Mouse (Mus musculus) forebrain, embryonic 15.5 days (tissue): Measurements from ENCODE around the gene Cuta. TPM values are rescaled to one million over a fixed set of nuclear protein-coding genes. Genes with fewer than 3 reads are reported as not detected.
"Not testable (repeated sequence)": the region's sequence is repeated elsewhere in the genome, so short reads cannot be mapped to it uniquely, and the experiment has no call there.

Experiments
- ATAC-seq: fragments of 200-750 bp; cut with Nextera tagmentation; replicated peaks from 2 replicates; pipeline ENCODE4 v1.8.0; 2017; ENCODE audit warnings: mild to moderate bottlenecking, moderate TSS enrichment, moderate library complexity
- H3K27ac ChIP-seq: fragments of 300-500 bp; sonication (generic); replicated peaks from 2 replicates; pipeline ENCODE4 v1.5.1; 2015; ENCODE audit warnings: mild to moderate bottlenecking, inconsistent platforms
- H3K27me3 ChIP-seq: fragments of 300-500 bp; sonication (generic); 2 replicates; pipeline ENCODE4 v1.6.1; 2015; ENCODE audit warnings: inconsistent platforms
- H3K36me3 ChIP-seq: fragments of 300-500 bp; sonication (generic); 2 replicates; pipeline ENCODE4 v1.6.1; 2015; ENCODE audit warnings: mild to moderate bottlenecking, inconsistent platforms
- H3K4me1 ChIP-seq: fragments of 300-500 bp; sonication (generic); 2 replicates; pipeline ENCODE4 v1.6.1; 2015; ENCODE audit warnings: inconsistent platforms
- H3K4me2 ChIP-seq: fragments of 300-500 bp; sonication (generic); replicated peaks from 2 replicates; pipeline ENCODE4 v1.6.1; 2015; ENCODE audit warnings: mild to moderate bottlenecking, inconsistent platforms
- H3K4me3 ChIP-seq: fragments of 300-500 bp; sonication (generic); 2 replicates; pipeline ENCODE4 v1.5.1; 2015; ENCODE audit warnings: mild to moderate bottlenecking, inconsistent platforms
- H3K9ac ChIP-seq: fragments of 300-500 bp; sonication (generic); replicated peaks from 2 replicates; pipeline ENCODE4 v1.6.1; 2015; ENCODE audit warnings: mild to moderate bottlenecking, inconsistent platforms
- H3K9me3 ChIP-seq: fragments of 300-500 bp; sonication (generic); 2 replicates; pipeline ENCODE4 v1.6.1; 2016; ENCODE audit warnings: inconsistent platforms
- WGBS: fragments of 180-500 bp; shearing (Covaris S2); methylation state at CpG from one replicate; pipeline ENCODE4 v1.1.7; 2015; ENCODE audit warnings: mixed read lengths; 5-methylcytosine and 5-hydroxymethylcytosine counted together
- polyA plus RNA-seq: library from polyadenylated mRNA; unstranded; fragments of >200 nt; fragmentation: Nextera tagmentation; extraction: Ambion mirVana; gene quantifications from 2 replicates; pipeline ENCODE4 v1.2.1, GENCODE M21; 2015

Gene Cuta
- 144 and 150 TPM in 2 replicates for polyA plus RNA-seq

- Histone ChIP-seq H3K4me3 (peak within 1 kb of the TSS; percentile 87), H3K27ac (peak within 1 kb of the TSS; percentile 98), H3K9me3 (no peaks in the 10 kb centered on the region), H3K9ac (peak within 1 kb of the TSS; percentile 77), H3K36me3 (peaks cover 20% of the 10 kb centered on the region), H3K4me1 (peaks cover 56% of the 10 kb centered on the region), H3K27me3 (no peaks in the 10 kb centered on the region), H3K4me2 (peak within 1 kb of the TSS; percentile 99)
- under 1% methylated on average over 70 of the region's 70 CpGs for WGBS
- peak; percentile 93 for ATAC-seq
Measured at GRCm38 (mm10) chr17:26939178-26939972, at the start of gene Cuta. Gene Cuta (minus strand): TSS chr17:26939569.

- H3K9ac ChIP-seq = no peak overlapping the region
- no peaks in the 10 kb centered on the region for H3K4me1 ChIP-seq
- 89% methylated on average over 10 of the region's 10 CpGs for WGBS
- no peak overlapping the region for H3K4me3 ChIP-seq
- H3K36me3 ChIP-seq = peaks cover 5% of the 10 kb centered on the region
- no peaks in the 10 kb centered on the region for H3K9me3 ChIP-seq
- no peak overlapping the region for H3K4me2 ChIP-seq
- ATAC-seq = no peak
- H3K27me3 ChIP-seq = no peaks in the 10 kb centered on the region
- H3K27ac ChIP-seq = no peak overlapping the region
Measured at GRCm38 (mm10) chr17:26985503-26986179, 46.3 kb upstream of the Cuta start.

GRCm38 (mm10) chr17:26983382-26983781 lies 44.0 kb upstream of the Cuta start:
- Histone ChIP-seq H3K27me3 (no peaks in the 10 kb centered on the region), H3K4me1 (0 out of 2 replicates have a peak, but pooled peaks cover 4% of the 10 kb centered on the region), H3K9me3 (no peaks in the 10 kb centered on the region), H3K4me2 (no peak overlapping the region), H3K4me3 (no peak overlapping the region), H3K9ac (no peak overlapping the region), H3K27ac (no peak overlapping the region), H3K36me3 (peaks cover 18% of the 10 kb centered on the region)
- WGBS = 99% methylated on average over 4 of the region's 4 CpGs
- no peak for ATAC-seq

GRCm38 (mm10) chr17:26981050-26981449 lies 41.7 kb upstream of the Cuta start:
- ATAC-seq = no peak
- no peak overlapping the region for H3K9ac ChIP-seq
- WGBS = 74% methylated on average over 2 of the region's 2 CpGs

GRCm38 (mm10) chr17:26979426-26979825 lies 40.1 kb upstream of the Cuta start:
- Histone ChIP-seq H3K4me1 (peaks cover 33% of the 10 kb centered on the region), H3K4me3 (no peak overlapping the region), H3K4me2 (no peak overlapping the region), H3K27me3 (no peaks in the 10 kb centered on the region), H3K36me3 (peaks cover 51% of the 10 kb centered on the region), H3K9ac (no peak overlapping the region), H3K9me3 (no peaks in the 10 kb centered on the region), H3K27ac (no peak overlapping the region)
- 78% methylated on average over 2 of the region's 2 CpGs for WGBS
- no peak for ATAC-seq

More at GRCm38 (mm10) chr17:26981050-26981449, 41.7 kb upstream of the Cuta start:
- Histone ChIP-seq H3K4me1 (peaks cover 17% of the 10 kb centered on the region), H3K4me3 (no peak overlapping the region), H3K36me3 (peaks cover 39% of the 10 kb centered on the region), H3K27me3 (no peaks in the 10 kb centered on the region), H3K27ac (no peak overlapping the region), H3K4me2 (no peak overlapping the region), H3K9me3 (no peaks in the 10 kb centered on the region)

GRCm38 (mm10) chr17:26977354-26977753 lies 38.0 kb upstream of the Cuta start:
- not testable (repeated sequence) for H3K4me2 ChIP-seq, ATAC-seq, H3K9me3 ChIP-seq, H3K27me3 ChIP-seq, H3K27ac ChIP-seq, H3K4me3 ChIP-seq, H3K9ac ChIP-seq
- Histone ChIP-seq H3K36me3 (peaks cover 53% of the 10 kb centered on the region), H3K4me1 (peaks cover 46% of the 10 kb centered on the region)
- 87% methylated on average over 6 of the region's 6 CpGs for WGBS

GRCm38 (mm10) chr17:26975415-26975814 lies 36.0 kb upstream of the Cuta start:
- Histone ChIP-seq H3K9me3 (no peaks in the 10 kb centered on the region), H3K27me3 (no peaks in the 10 kb centered on the region), H3K4me2 (no peak overlapping the region), H3K27ac (no peak overlapping the region), H3K4me1 (peaks cover 62% of the 10 kb centered on the region), H3K36me3 (peaks cover 51% of the 10 kb centered on the region), H3K4me3 (no peak overlapping the region), H3K9ac (no peak overlapping the region)
- no peak for ATAC-seq

GRCm38 (mm10) chr17:26974547-26974946 lies 35.2 kb upstream of the Cuta start:
- Histone ChIP-seq H3K9me3 (no peaks in the 10 kb centered on the region), H3K27ac (no peak overlapping the region), H3K36me3 (peaks cover 54% of the 10 kb centered on the region), H3K4me3 (no peak overlapping the region), H3K9ac (no peak overlapping the region), H3K4me1 (peaks cover 62% of the 10 kb centered on the region), H3K4me2 (peak overlapping the region; percentile 84; the same call in 1 of the 2 replicates), H3K27me3 (no peaks in the 10 kb centered on the region)
- no peak for ATAC-seq
- 95% methylated on average over 15 of the region's 15 CpGs for WGBS

GRCm38 (mm10) chr17:26972703-26973574 lies 33.6 kb upstream of the Cuta start, which contains the start of gene Zbtb9:
Gene Zbtb9 (plus strand): TSS chr17:26973167.
- Histone ChIP-seq H3K4me2 (peak within 1 kb of the TSS; percentile 84), H3K36me3 (peaks cover 50% of the 10 kb centered on the region), H3K4me3 (peak within 1 kb of the TSS; percentile 86), H3K4me1 (peaks cover 58% of the 10 kb centered on the region), H3K27me3 (no peaks in the 10 kb centered on the region), H3K9ac (peak within 1 kb of the TSS; percentile 75), H3K9me3 (no peaks in the 10 kb centered on the region), H3K27ac (peak within 1 kb of the TSS; percentile 74)
- peak; percentile 100 for ATAC-seq
- WGBS = under 1% methylated on average over 72 of the region's 75 CpGs

- Histone ChIP-seq H3K9ac (peak overlapping the region; percentile 75), H3K4me3 (peak overlapping the region; percentile 86), H3K36me3 (peaks cover 51% of the 10 kb centered on the region), H3K4me1 (peaks cover 56% of the 10 kb centered on the region), H3K4me2 (peak overlapping the region; percentile 84), H3K9me3 (no peaks in the 10 kb centered on the region), H3K27ac (peak overlapping the region; percentile 74), H3K27me3 (no peaks in the 10 kb centered on the region)
- no peak for ATAC-seq
- WGBS = 9% methylated on average over 3 of the region's 3 CpGs
Measured at GRCm38 (mm10) chr17:26972107-26972506, 32.7 kb upstream of the Cuta start.

GRCm38 (mm10) chr17:26971247-26971905 lies 32.0 kb upstream of the Cuta start:
- Histone ChIP-seq H3K4me3 (no peak overlapping the region), H3K4me1 (peaks cover 48% of the 10 kb centered on the region), H3K36me3 (peaks cover 51% of the 10 kb centered on the region), H3K27ac (no peak overlapping the region), H3K9me3 (no peaks in the 10 kb centered on the region), H3K27me3 (no peaks in the 10 kb centered on the region), H3K4me2 (no peak overlapping the region), H3K9ac (no peak overlapping the region)
- ATAC-seq = no peak
- WGBS = 50% methylated on average over 8 of the region's 8 CpGs
